Mouse (Mus musculus): ENCODE results near the gene Ttc23. TPM values are rescaled to one million over a fixed set of nuclear protein-coding genes. Genes with fewer than 3 reads are reported as not detected.

Ttc23 gene
- polyA plus RNA-seq, 1 experiment from 2014 or later: 5.2 TPM

DNA sequence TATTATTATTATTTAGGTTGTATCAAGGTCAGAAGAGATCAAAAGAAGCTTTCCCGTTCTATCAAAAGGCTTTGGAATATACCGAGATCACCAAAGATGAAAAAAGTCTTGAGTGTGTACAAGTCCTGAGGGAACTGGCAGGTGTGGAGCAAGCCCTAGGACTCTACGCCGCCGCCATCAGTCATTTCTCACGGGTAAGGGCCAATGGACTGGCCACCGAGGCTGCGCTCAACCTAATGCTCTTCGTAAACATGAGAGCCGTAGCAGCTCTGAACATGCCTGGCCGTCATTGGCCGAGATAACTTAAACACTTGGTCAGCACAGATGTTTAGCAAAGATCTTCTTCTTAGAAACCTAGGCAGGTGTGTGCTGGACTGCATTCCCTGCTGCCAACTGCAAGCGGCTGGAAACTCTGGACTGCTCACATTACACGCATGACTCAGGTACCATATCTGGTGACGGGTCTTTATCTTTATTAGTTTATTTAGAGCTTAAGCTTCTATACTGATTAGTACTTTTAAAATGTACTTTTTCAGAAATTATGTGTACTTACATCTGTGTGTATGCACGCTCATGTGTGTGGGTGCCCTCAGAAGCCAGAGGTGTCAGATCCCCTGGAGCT is 31.8 kb downstream of the Ttc23 start:
- no peaks in the 10 kb centered on the region for H3K4me1 ChIP-seq (replicated peaks)
- no peak overlapping the region for H3K27ac ChIP-seq (replicated peaks)
- H3K4me2 ChIP-seq: no peak overlapping the region
- no peak overlapping the region for H3K4me3 ChIP-seq (replicated peaks)
- H3K9me3 ChIP-seq (replicated peaks): no peaks in the 10 kb centered on the region
- H3K9ac ChIP-seq: no peak overlapping the region
- ATAC-seq (ENCODE audit: insufficient read depth): no peak
- H3K27me3 ChIP-seq: no peaks in the 10 kb centered on the region
- no peaks in the 10 kb centered on the region for H3K36me3 ChIP-seq (replicated peaks)
- 78% methylated on average over 16 of the region's 16 CpGs for WGBS (ENCODE audit: insufficient replicate concordance)

DNA sequence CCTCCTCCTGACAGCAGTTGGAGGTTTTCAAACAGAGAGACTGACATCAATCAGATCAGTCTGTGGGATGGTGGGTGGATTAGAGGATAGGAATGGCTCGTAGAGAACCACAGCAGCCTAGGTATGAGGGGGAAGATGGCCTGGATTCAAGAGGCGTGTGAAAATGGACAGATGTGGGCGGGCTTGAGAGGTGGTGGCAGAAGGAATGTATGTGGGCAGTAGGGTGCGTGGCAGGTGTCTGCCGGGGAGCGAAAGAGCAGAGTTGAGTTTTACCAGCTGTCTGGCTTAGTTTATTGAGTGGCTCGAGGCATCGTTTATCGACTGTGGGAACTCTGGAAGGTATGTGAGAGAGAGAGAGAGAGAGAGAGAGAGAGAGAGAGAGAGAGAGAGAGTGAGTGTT is 33.9 kb downstream of the Ttc23 start:
- Histone ChIP-seq H3K4me1 (replicated peaks) (no peaks in the 10 kb centered on the region), H3K9me3 (replicated peaks) (no peaks in the 10 kb centered on the region), H3K27ac (replicated peaks) (no peak overlapping the region), H3K36me3 (replicated peaks) (no peaks in the 10 kb centered on the region), H3K4me3 (replicated peaks) (no peak overlapping the region), H3K9ac (no peak overlapping the region), H3K27me3 (no peaks in the 10 kb centered on the region), H3K4me2 (no peak overlapping the region)
- WGBS (ENCODE audit: insufficient replicate concordance): 76% methylated on average over 9 of the region's 9 CpGs
- no peak for ATAC-seq (ENCODE audit: insufficient read depth)

GRCm38 (mm10) chr7:67683006-67683405 is 35.8 kb downstream of the Ttc23 start:
- H3K4me2 ChIP-seq: no peak overlapping the region
- WGBS (ENCODE audit: insufficient replicate concordance): 75% methylated on average over 16 of the region's 16 CpGs
- no peak for ATAC-seq (ENCODE audit: insufficient read depth)
- H3K27me3 ChIP-seq: no peaks in the 10 kb centered on the region
- no peak overlapping the region for H3K4me3 ChIP-seq (replicated peaks)
- no peaks in the 10 kb centered on the region for H3K36me3 ChIP-seq (replicated peaks)
- H3K9me3 ChIP-seq (replicated peaks): no peaks in the 10 kb centered on the region
- H3K27ac ChIP-seq (replicated peaks): no peak overlapping the region
- H3K4me1 ChIP-seq (replicated peaks): no peaks in the 10 kb centered on the region
- no peak overlapping the region for H3K9ac ChIP-seq

GRCm38 (mm10) chr7:67686545-67686944 is 39.3 kb downstream of the Ttc23 start:
- Histone ChIP-seq H3K9ac (no peak overlapping the region), H3K27ac (replicated peaks) (no peak overlapping the region)

GRCm38 (mm10) chr7:67688281-67688680 is 41.1 kb downstream of the Ttc23 start:
- WGBS (ENCODE audit: insufficient replicate concordance): 31% methylated on average over 3 of the region's 3 CpGs
- ATAC-seq (ENCODE audit: insufficient read depth): no peak

More at GRCm38 (mm10) chr7:67686545-67686944, 39.3 kb downstream of the Ttc23 start:
- WGBS (ENCODE audit: insufficient replicate concordance): 85% methylated on average over 3 of the region's 3 CpGs
- Histone ChIP-seq H3K27me3 (no peaks in the 10 kb centered on the region), H3K4me1 (replicated peaks) (no peaks in the 10 kb centered on the region), H3K36me3 (replicated peaks) (no peaks in the 10 kb centered on the region), H3K4me3 (replicated peaks) (no peak overlapping the region), H3K4me2 (no peak overlapping the region), H3K9me3 (replicated peaks) (no peaks in the 10 kb centered on the region)
- ATAC-seq (ENCODE audit: insufficient read depth): no peak

GRCm38 (mm10) chr7:67689793-67690192 is 42.6 kb downstream of the Ttc23 start:
- ATAC-seq (ENCODE audit: insufficient read depth): no peak
- H3K4me3 ChIP-seq (replicated peaks): no peak overlapping the region
- WGBS (ENCODE audit: insufficient replicate concordance): 63% methylated on average over 7 of the region's 7 CpGs

More at GRCm38 (mm10) chr7:67688281-67688680, 41.1 kb downstream of the Ttc23 start:
- Histone ChIP-seq H3K9ac (no peak overlapping the region), H3K4me1 (replicated peaks) (no peaks in the 10 kb centered on the region), H3K9me3 (replicated peaks) (no peaks in the 10 kb centered on the region), H3K27ac (replicated peaks) (no peak overlapping the region), H3K4me2 (no peak overlapping the region), H3K4me3 (replicated peaks) (no peak overlapping the region), H3K36me3 (replicated peaks) (no peaks in the 10 kb centered on the region), H3K27me3 (no peaks in the 10 kb centered on the region)

DNA sequence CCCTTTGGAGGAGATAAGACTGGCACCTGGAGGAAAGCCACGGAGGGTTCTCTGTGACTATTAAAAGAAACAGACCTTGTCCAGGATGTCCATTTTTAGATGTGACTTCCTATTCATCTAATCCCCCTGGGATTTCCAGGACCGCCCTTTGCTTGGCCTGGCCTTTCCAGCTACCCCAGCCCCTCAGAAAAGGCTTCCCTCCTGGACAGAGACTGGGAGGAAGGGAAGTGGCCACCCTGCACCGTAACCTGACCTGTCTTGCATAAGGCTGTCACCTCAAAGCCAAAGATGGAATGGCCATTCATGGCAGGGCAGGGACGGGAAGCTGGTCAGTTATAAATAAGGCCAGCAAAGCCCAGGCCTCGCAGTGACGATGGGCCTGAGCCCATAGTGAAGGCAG is 43.8 kb downstream of the Ttc23 start:
- H3K36me3 ChIP-seq (replicated peaks): no peaks in the 10 kb centered on the region
- H3K9ac ChIP-seq: no peak overlapping the region
- no peak overlapping the region for H3K4me3 ChIP-seq (replicated peaks)
- 51% methylated on average over 6 of the region's 6 CpGs for WGBS (ENCODE audit: insufficient replicate concordance)
- no peaks in the 10 kb centered on the region for H3K9me3 ChIP-seq (replicated peaks)
- H3K27ac ChIP-seq (replicated peaks): no peak overlapping the region
- no peaks in the 10 kb centered on the region for H3K27me3 ChIP-seq
- H3K4me2 ChIP-seq: no peak overlapping the region
- no peaks in the 10 kb centered on the region for H3K4me1 ChIP-seq (replicated peaks)
- no peak for ATAC-seq (ENCODE audit: insufficient read depth)

More at GRCm38 (mm10) chr7:67689793-67690192, 42.6 kb downstream of the Ttc23 start:
- Histone ChIP-seq H3K9me3 (replicated peaks) (no peaks in the 10 kb centered on the region), H3K36me3 (replicated peaks) (no peaks in the 10 kb centered on the region), H3K4me1 (replicated peaks) (no peaks in the 10 kb centered on the region), H3K9ac (no peak overlapping the region), H3K4me2 (no peak overlapping the region), H3K27ac (replicated peaks) (no peak overlapping the region), H3K27me3 (no peaks in the 10 kb centered on the region)

GRCm38 (mm10) chr7:67692141-67692540 is 44.9 kb downstream of the Ttc23 start:
- ATAC-seq (ENCODE audit: insufficient read depth): no peak
- no peak overlapping the region for H3K9ac ChIP-seq
- H3K36me3 ChIP-seq (replicated peaks): no peaks in the 10 kb centered on the region
- no peak overlapping the region for H3K27ac ChIP-seq (replicated peaks)
- H3K4me1 ChIP-seq (replicated peaks): no peaks in the 10 kb centered on the region
- WGBS (ENCODE audit: insufficient replicate concordance): 29% methylated on average over 3 of the region's 3 CpGs
- no peak overlapping the region for H3K4me2 ChIP-seq
- H3K27me3 ChIP-seq: no peaks in the 10 kb centered on the region
- no peak overlapping the region for H3K4me3 ChIP-seq (replicated peaks)
- H3K9me3 ChIP-seq (replicated peaks): no peaks in the 10 kb centered on the region

DNA sequence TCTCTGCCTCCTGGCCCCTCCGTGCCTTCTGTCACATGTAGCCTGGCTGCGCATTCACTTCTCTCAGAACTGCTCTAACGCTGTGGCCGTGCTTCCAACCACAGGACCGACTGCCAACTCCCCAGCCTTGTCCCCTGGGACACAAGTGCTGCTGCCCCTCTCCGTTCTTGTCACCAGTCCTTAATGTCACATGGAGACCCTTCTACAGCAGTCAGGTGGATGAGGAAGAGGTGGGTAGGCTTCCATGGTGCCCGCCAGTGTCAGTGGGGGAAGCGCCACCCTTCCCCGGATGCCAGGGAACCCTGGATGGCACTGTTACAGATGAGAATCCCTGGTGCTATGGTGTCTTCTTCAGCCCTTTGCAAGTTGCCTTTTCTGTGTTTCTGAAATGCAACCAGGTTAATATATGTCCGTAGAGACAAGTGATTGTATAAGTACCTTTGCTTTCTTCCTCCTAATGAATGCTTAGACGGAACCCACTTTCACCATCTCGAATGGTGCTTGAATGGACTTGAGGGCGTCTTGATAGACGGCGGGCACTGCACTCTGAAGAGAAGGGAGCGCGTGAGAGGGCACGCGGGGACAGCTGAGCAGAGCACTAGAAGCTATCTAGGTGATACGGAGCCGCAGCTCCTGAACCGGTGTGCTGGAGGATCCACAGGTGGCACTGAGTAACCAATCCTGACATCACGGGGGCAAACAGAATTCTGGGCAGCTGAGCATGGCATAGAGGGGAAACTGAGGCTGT is 45.8 kb downstream of the Ttc23 start:
- ATAC-seq (ENCODE audit: insufficient read depth): no peak
- Histone ChIP-seq H3K4me3 (replicated peaks) (no peak overlapping the region), H3K4me1 (replicated peaks) (no peaks in the 10 kb centered on the region), H3K9me3 (replicated peaks) (no peaks in the 10 kb centered on the region), H3K36me3 (replicated peaks) (no peaks in the 10 kb centered on the region), H3K27ac (replicated peaks) (no peak overlapping the region), H3K4me2 (no peak overlapping the region), H3K27me3 (no peaks in the 10 kb centered on the region), H3K9ac (no peak overlapping the region)
- WGBS (ENCODE audit: insufficient replicate concordance): 81% methylated on average over 23 of the region's 23 CpGs

DNA sequence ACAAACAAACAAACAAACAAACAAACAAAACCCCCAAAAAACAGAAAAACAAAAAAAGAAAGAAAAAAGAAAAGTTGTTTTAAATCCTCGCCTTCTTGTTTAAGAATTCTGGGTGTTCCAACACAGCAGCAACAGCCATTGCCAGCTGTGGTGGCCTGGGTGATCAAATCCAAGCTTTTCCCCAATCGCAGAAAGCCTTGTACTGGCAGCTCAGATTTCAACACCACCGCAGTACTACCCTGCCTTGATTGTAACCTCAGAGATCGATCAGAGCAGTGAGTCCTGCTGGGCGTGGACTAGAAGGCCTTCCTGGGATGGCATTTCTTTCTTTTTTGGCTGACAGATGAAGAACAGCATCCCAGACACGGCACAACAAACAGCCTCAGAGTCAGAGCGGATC is 48.7 kb downstream of the Ttc23 start:
- 0 out of 2 replicates have a peak, but pooled peaks cover 2% of the 10 kb centered on the region for H3K4me1 ChIP-seq (replicated peaks)
- no peak overlapping the region for H3K27ac ChIP-seq (replicated peaks)
- H3K9me3 ChIP-seq (replicated peaks): no peaks in the 10 kb centered on the region
- WGBS (ENCODE audit: insufficient replicate concordance): 62% methylated on average over 7 of the region's 7 CpGs
- H3K4me3 ChIP-seq (replicated peaks): no peak overlapping the region
- no peak for ATAC-seq (ENCODE audit: insufficient read depth)
- no peaks in the 10 kb centered on the region for H3K27me3 ChIP-seq
- no peak overlapping the region for H3K9ac ChIP-seq
- no peak overlapping the region for H3K4me2 ChIP-seq
- no peaks in the 10 kb centered on the region for H3K36me3 ChIP-seq (replicated peaks)

DNA sequence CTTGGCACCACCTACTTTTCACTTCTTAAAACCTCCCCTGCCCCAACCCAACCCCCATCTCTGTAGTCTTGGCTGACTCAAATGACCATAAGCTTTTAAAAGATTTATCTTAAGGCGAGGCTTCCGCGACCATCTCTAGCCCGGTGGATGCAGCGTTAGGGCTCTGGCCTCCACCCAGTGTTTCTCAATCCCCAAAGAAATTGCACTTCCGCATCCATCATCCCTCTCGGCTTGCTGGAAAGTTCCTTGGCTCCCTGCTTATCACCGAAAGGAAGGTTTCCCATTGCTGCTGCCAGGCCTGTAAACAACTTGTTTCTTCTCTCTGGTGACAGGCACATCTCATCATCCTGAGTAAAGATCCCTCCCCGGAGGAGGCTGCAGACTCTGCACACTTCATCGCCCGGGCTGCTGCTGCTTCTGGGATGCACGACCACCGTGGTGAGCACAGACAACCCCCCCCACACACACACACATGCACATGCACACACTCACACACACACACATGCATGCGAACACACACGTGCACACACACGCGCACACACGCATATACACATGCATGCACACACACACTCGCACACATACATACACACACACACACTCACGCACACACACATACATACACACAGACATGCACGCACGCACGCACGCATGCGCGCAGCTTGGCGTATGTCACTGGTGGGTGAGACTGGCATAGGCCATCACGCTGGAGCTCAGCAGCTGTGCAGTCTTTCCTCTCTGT is 50.9 kb downstream of the Ttc23 start:
- H3K9ac ChIP-seq: no peak overlapping the region
- H3K27me3 ChIP-seq: no peaks in the 10 kb centered on the region
- H3K4me1 ChIP-seq (replicated peaks): 0 out of 2 replicates have a peak, but pooled peaks cover 3% of the 10 kb centered on the region
- ATAC-seq (ENCODE audit: insufficient read depth): no peak
- no peaks in the 10 kb centered on the region for H3K9me3 ChIP-seq (replicated peaks)
- H3K36me3 ChIP-seq (replicated peaks): no peaks in the 10 kb centered on the region
- WGBS (ENCODE audit: insufficient replicate concordance): 85% methylated on average over 28 of the region's 28 CpGs
- H3K4me2 ChIP-seq: no peak overlapping the region
- H3K4me3 ChIP-seq (replicated peaks): no peak overlapping the region
- no peak overlapping the region for H3K27ac ChIP-seq (replicated peaks)
